Mouse (Mus musculus) limb, embryonic 12.5 days (tissue): ENCODE results near the gene Ncln. TPM values are rescaled to one million over a fixed set of nuclear protein-coding genes. Genes with fewer than 3 reads are reported as not detected.

Source experiments
- ATAC-seq: fragments of 200-750 bp; cut with Nextera tagmentation; 2 replicates; pipeline ENCODE4 v1.8.0; 2017; ENCODE audit warnings: low read depth, moderate TSS enrichment; ENCODE audit not compliant: insufficient number of reproducible peaks, insufficient read depth, low FRiP score, low TSS enrichment
- H3K27ac ChIP-seq: fragments of 300-500 bp; sonication (generic); 2 replicates; pipeline ENCODE4 v1.5.1; 2016; ENCODE audit warnings: mild to moderate bottlenecking, moderate library complexity
- H3K27me3 ChIP-seq: fragments of 300-500 bp; sonication (generic); 2 replicates; pipeline ENCODE4 v1.6.1; 2016; ENCODE audit warnings: mild to moderate bottlenecking, moderate library complexity
- H3K36me3 ChIP-seq: fragments of 300-500 bp; sonication (generic); 2 replicates; pipeline ENCODE4 v1.6.1; 2016; ENCODE audit warnings: mild to moderate bottlenecking, moderate library complexity
- H3K4me1 ChIP-seq: fragments of 300-500 bp; sonication (generic); replicated peaks from 2 replicates; pipeline ENCODE4 v1.6.1; 2016
- H3K4me2 ChIP-seq: fragments of 300-500 bp; sonication (generic); 2 replicates; pipeline ENCODE4 v1.6.1; 2016; ENCODE audit warnings: mild to moderate bottlenecking, moderate library complexity
- H3K4me3 ChIP-seq: fragments of 300-500 bp; sonication (generic); replicated peaks from 2 replicates; pipeline ENCODE4 v1.5.1; 2016; ENCODE audit warnings: mild to moderate bottlenecking
- H3K9ac ChIP-seq: fragments of 300-500 bp; sonication (generic); replicated peaks from 2 replicates; pipeline ENCODE4 v1.6.1; 2016; ENCODE audit warnings: mild to moderate bottlenecking, moderate library complexity
- H3K9me3 ChIP-seq: fragments of 300-500 bp; sonication (generic); 2 replicates; pipeline ENCODE4 v1.6.1; 2016; ENCODE audit warnings: mild to moderate bottlenecking, moderate library complexity
- WGBS: fragments of 180-500 bp; shearing (Covaris S2); methylation state at CpG from one replicate; pipeline ENCODE4 v1.1.7; 2016; 5-methylcytosine and 5-hydroxymethylcytosine counted together
- polyA plus RNA-seq: library from polyadenylated mRNA; unstranded; fragments of >200 nt; fragmentation: Nextera tagmentation; extraction: Ambion mirVana; gene quantifications from 2 replicates; pipeline ENCODE4 v1.2.1, GENCODE M21; 2016

Ncln gene
- 84.3 and 86.9 TPM in 2 replicates for polyA plus RNA-seq

DNA sequence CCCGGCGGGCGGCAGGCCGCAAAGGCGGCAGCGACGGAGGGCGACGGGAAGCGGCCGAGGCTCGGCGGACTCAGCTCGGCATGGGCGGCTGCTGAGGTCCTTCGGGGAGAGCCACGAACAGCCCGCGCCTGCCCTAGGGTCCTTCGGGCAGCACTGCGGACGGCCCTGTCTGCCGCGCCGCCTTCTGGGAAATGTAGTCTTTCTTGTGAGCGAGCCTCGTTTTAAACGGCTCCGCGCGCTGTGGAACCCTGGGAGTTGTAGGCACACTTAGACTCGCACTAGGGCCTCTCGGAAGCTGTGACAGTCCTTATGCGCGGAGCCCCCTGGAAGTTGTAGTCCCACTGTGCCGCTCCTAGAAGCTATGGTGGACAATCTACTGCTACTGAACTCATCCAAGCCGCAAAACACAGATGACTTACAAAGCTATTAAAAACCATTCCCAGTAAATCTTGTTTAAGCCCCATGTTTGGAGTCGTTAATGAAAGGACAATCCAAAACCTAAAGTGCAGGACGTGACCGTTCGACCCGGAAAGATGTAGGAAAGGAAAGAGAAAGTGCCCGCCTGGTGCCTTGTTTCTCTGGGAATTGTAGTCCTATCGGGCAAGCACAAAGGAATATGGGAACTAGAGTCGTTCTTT is at the start of gene Ncln:
Gene Ncln (minus strand): TSS at position 129 of the 638 bp plus-strand sequence.
- peak within 1 kb of the TSS; percentile 17; the same call in 1 of the 2 replicates for H3K27ac ChIP-seq

DNA sequence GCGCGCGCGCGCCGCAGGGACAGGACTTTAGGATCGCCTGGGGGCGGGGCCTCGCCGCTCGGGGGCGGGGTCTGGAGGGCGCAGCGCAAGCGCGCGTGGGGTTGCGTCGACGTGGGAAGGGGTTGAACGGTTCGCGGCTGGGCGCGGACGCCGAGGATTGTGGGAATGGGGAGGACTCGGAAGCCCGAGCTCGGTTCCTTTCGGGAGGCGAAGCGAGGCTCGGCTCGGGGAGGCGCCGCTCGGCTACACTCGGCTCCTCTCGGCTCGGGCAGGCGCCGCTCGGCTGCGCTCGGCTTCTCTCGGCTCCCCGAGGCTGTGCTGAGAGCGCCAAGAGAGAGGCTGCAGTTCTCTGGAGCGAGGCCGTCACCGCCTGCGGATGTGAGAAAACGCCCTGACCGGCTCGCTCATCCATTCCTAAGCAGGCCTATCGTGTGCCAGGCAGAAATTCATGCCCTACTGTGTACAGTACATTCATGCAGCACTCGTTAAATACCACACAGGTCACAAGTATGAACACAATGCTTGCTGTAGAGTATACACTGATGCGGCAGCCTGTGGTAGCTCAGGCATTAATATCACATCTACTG is 49.1 kb upstream of the Ncln start, which contains the start of gene Gna11:
Gene Gna11 (minus strand): TSS at position 30 of the 587 bp plus-strand sequence.
- Histone ChIP-seq H3K36me3 (peaks cover 13% of the 10 kb centered on the region), H3K4me2 (peak within 1 kb of the TSS; percentile 93), H3K27me3 (no peaks in the 10 kb centered on the region), H3K9me3 (no peaks in the 10 kb centered on the region), H3K27ac (peak within 1 kb of the TSS; percentile 80), H3K9ac (peak within 1 kb of the TSS; percentile 93), H3K4me3 (peak within 1 kb of the TSS; percentile 97), H3K4me1 (peaks cover 31% of the 10 kb centered on the region)
- WGBS: 2% methylated on average over 59 of the region's 59 CpGs
- ATAC-seq: peak; percentile 92

More for the DNA sequence above, at the start of gene Ncln:
- Histone ChIP-seq H3K9me3 (no peaks in the 10 kb centered on the region), H3K4me1 (peaks cover 20% of the 10 kb centered on the region), H3K4me3 (peak within 1 kb of the TSS; percentile 78), H3K9ac (peak within 1 kb of the TSS; percentile 90), H3K4me2 (peak within 1 kb of the TSS; percentile 98), H3K36me3 (peaks cover 27% of the 10 kb centered on the region), H3K27me3 (no peaks in the 10 kb centered on the region)
- peak; percentile 95 for ATAC-seq
- under 1% methylated on average over 38 of the region's 45 CpGs for WGBS

DNA sequence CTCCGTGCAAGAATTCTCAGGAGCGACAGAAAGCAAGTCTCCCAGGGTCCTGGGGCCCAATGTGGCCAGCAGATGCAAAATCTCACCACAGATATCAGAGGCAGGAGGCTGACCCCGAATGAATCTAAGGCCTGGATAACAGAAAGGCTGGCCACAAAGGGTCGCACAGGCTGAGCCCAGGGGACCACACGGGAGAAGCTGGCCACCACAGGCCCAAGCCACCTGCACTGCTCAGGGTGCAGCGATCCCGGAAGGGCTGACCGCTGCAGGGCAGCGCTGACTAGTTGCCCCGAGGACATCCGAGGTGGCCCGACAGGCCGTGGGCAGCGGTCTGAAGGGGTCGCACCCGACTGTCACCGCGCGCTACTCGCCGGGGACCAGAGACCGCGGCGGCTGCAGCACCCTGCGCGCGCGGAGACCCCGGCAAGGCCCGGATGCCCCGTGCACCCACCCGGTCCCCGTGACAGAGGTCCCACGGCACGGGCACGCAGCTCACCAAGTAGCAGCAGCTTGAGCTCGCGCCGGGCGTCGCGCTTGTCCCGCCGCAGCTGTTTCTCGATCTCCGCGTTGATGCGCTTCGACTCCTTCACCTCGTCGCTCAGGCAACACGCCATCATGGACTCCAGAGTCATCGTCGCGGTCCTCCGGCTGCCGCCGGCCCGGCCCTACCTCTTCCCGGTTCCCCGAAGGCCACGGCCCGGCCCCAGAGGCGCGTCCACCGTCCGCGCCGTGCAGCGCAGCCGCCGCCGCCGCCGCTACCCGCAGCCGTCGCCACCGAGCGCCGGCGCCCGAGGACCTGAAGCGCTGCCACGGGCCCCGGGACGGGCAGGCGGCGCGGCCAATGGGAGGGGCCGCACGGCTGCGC is 48.3 kb upstream of the Ncln start:
- no peaks in the 10 kb centered on the region for H3K27me3 ChIP-seq
- H3K4me2 ChIP-seq: peak overlapping the region; percentile 93
- peak overlapping the region; percentile 78 for H3K27ac ChIP-seq
- H3K4me1 ChIP-seq: peaks cover 31% of the 10 kb centered on the region
- no peaks in the 10 kb centered on the region for H3K9me3 ChIP-seq
- peak overlapping the region; percentile 97 for H3K4me3 ChIP-seq
- H3K36me3 ChIP-seq: peaks cover 21% of the 10 kb centered on the region
- peak overlapping the region; percentile 93 for H3K9ac ChIP-seq
- ATAC-seq: peak; percentile 10
- WGBS: 1% methylated on average over 85 of the region's 93 CpGs

DNA sequence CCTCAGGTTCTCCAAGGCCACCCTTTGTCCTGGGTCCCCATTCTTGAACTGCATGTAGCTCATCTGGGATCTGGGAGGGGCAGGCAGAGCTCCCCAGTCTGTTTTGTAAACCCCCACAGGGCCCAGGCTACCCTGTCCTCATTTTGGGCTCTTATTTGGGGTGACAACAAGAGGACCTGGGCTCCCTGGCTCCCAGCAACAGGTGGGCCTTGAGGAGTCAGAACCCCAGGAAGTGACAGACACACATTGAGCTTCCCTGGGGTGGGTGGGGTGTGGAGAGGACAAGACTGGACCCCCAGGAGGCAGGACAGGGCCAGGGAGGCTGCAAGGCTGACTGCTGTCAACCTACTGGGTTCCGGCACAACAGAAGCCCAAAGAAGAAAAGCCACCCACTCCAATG is 47.4 kb upstream of the Ncln start:
- no peak for ATAC-seq
- no peak overlapping the region for H3K27ac ChIP-seq

DNA sequence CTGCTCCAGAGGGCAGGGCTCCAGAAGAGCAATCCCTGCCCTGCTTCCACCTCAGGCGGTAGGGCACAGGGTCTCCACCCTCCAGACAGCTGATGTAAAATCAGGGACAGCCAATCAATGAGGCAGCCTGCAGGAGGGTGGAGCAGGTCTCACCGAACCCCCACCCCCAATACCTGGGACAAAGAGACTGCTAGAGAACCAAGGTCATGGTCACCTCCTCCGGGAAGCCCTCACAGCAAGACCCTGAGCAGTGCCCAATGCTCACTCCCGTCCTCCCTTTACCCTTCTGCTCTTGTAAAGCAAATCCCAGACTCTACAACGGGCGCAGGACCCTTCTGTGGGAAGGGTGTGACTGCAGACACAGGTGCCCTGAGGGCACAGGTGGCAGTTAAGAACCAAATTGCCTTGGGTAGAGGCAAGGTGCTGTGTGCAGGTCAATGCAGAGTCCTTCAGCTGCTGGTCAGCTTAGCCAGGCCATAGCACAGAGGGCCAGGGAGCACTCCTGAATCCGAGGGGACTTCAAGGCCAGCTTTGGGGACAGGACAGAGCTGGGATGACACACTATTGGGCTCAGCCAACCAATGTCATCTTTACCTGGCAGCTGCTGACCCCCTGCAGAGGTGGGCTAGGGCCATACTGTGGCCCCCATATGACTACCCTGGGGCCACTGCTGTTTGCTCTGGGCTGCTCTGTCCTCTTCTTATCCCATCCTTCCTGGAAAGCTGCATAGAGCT is 46.7 kb upstream of the Ncln start:
- Histone ChIP-seq H3K36me3 (peaks cover 34% of the 10 kb centered on the region), H3K4me3 (peak overlapping the region; percentile 97)
- WGBS: 65% methylated on average over 7 of the region's 7 CpGs

More for the DNA sequence above, 47.4 kb upstream of the Ncln start:
- Histone ChIP-seq H3K9ac (peak overlapping the region; percentile 93), H3K4me2 (peak overlapping the region; percentile 93), H3K27me3 (no peaks in the 10 kb centered on the region), H3K9me3 (no peaks in the 10 kb centered on the region), H3K4me3 (peak overlapping the region; percentile 97), H3K36me3 (peaks cover 28% of the 10 kb centered on the region), H3K4me1 (peaks cover 31% of the 10 kb centered on the region)
- WGBS: 81% methylated on average over 1 of the region's 1 CpGs

DNA sequence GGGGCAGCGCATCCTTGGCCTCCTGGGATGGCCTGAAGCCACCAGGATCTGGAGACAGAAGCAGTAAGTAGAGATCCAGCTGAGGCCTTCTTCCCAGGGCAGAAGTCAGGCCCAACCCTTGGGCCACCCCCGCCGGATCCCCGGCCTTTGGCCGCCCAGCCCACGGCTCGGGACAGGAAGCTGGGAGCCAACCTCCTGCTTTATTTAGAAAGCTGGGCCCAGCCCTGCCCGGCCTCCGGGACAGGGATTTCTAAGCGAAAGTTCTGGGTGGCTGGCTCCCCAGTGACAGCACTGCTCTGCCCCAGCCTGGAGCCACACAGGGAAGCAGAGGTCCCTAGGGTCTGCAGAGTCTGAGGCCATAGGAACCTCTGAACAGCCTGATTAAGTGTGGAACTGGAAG is 45.6 kb upstream of the Ncln start:
- no peak overlapping the region for H3K4me2 ChIP-seq
- H3K36me3 ChIP-seq: peaks cover 42% of the 10 kb centered on the region
- 0 out of 2 replicates have a peak overlapping the region, but pooled peaks have one; percentile 6 for H3K4me3 ChIP-seq
- H3K27me3 ChIP-seq: no peaks in the 10 kb centered on the region
- H3K9me3 ChIP-seq: no peaks in the 10 kb centered on the region
- WGBS: 85% methylated on average over 10 of the region's 10 CpGs
- H3K27ac ChIP-seq: no peak overlapping the region
- no peak for ATAC-seq
- H3K4me1 ChIP-seq: peaks cover 31% of the 10 kb centered on the region
- H3K9ac ChIP-seq: 0 out of 2 replicates have a peak overlapping the region, but pooled peaks have one; percentile 31

More for the DNA sequence above, 46.7 kb upstream of the Ncln start:
- ATAC-seq: no peak
- H3K27ac ChIP-seq: no peak overlapping the region
- no peaks in the 10 kb centered on the region for H3K9me3 ChIP-seq
- no peaks in the 10 kb centered on the region for H3K27me3 ChIP-seq
- peaks cover 31% of the 10 kb centered on the region for H3K4me1 ChIP-seq
- peak overlapping the region; percentile 93 for H3K4me2 ChIP-seq
- peak overlapping the region; percentile 93 for H3K9ac ChIP-seq

DNA sequence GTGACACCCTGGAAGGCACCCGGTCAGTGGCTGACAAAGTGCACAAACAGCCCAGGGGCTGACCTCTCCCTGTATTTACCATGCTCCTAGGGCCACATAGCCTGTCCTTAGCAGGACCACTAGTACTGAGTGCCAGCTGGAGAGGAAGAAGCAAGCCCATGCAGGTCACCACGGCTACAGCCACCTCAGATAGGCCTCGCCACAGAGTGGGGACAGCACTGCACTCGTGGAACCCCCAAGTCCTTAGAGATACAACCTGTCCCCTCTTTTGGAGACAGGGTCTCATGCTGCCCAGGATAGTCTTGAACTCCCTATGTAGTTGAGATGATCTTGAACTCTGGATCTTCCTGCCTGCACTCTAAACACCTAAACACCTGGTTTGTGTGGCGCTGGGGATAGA is 45.2 kb upstream of the Ncln start:
- 0 out of 2 replicates have a peak overlapping the region, but pooled peaks have one; percentile 6 for H3K4me3 ChIP-seq
- no peaks in the 10 kb centered on the region for H3K27me3 ChIP-seq
- H3K9ac ChIP-seq: no peak overlapping the region
- WGBS: 83% methylated on average over 5 of the region's 5 CpGs
- H3K4me2 ChIP-seq: no peak overlapping the region
- H3K36me3 ChIP-seq: peaks cover 45% of the 10 kb centered on the region
- no peak for ATAC-seq
- no peaks in the 10 kb centered on the region for H3K9me3 ChIP-seq
- H3K4me1 ChIP-seq: peaks cover 31% of the 10 kb centered on the region
- no peak overlapping the region for H3K27ac ChIP-seq

- ATAC-seq: no peak
- Histone ChIP-seq H3K4me1 (peaks cover 20% of the 10 kb centered on the region), H3K4me2 (no peak overlapping the region), H3K9me3 (no peaks in the 10 kb centered on the region), H3K27me3 (no peaks in the 10 kb centered on the region), H3K36me3 (peaks cover 70% of the 10 kb centered on the region), H3K4me3 (no peak overlapping the region), H3K27ac (no peak overlapping the region), H3K9ac (no peak overlapping the region)
- WGBS: 83% methylated on average over 3 of the region's 3 CpGs
These were observed 42.3 kb upstream of the Ncln start for GRCm38 (mm10) chr10:81538321-81539048.

- Histone ChIP-seq H3K4me2 (no peak overlapping the region), H3K27me3 (no peaks in the 10 kb centered on the region), H3K36me3 (peaks cover 76% of the 10 kb centered on the region), H3K9ac (no peak overlapping the region), H3K4me1 (peaks cover 10% of the 10 kb centered on the region), H3K27ac (no peak overlapping the region), H3K4me3 (no peak overlapping the region), H3K9me3 (no peaks in the 10 kb centered on the region)
- ATAC-seq: no peak
- WGBS: 77% methylated on average over 2 of the region's 2 CpGs
These were observed 41.2 kb upstream of the Ncln start for GRCm38 (mm10) chr10:81537429-81537828.

DNA sequence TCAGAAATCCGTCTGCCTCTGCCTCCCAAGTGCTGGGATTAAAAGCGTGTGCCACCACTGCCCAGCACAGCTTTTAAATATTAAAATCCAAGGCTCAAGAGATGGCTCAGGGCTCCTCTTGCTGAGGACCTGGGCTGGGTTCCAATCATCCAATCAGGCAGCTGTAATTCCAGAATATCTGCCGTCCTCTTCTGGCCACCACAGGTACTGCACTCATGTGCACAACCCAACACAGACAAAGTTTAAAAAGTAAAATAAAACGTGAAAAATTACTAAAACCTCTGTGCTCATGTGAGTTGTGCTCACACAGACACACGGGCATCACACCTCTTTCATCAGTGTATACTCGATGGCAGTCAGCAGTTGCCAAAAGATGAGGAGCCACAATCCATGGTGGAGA is 40.5 kb upstream of the Ncln start:
- Histone ChIP-seq H3K9ac (no peak overlapping the region), H3K27me3 (no peaks in the 10 kb centered on the region), H3K4me3 (no peak overlapping the region), H3K27ac (no peak overlapping the region), H3K36me3 (peaks cover 76% of the 10 kb centered on the region), H3K4me2 (no peak overlapping the region), H3K4me1 (peaks cover 3% of the 10 kb centered on the region; the same call in 1 of the 2 replicates), H3K9me3 (no peaks in the 10 kb centered on the region)
- no peak for ATAC-seq
- WGBS: 76% methylated on average over 6 of the region's 6 CpGs
